Mouse (Mus musculus) limb, embryonic 12.5 days (tissue): ENCODE measurements around the gene Tomm20l. TPM values are rescaled to one million over a fixed set of nuclear protein-coding genes. Genes with fewer than 3 reads are reported as not detected.
A peak's percentile ranks its signal among the peaks of the same experiment; 100 is the strongest.
"Not testable (repeated sequence)": the region's sequence is repeated elsewhere in the genome, so short reads cannot be mapped to it uniquely, and the experiment has no call there.

Experiments
- ATAC-seq: fragments of 200-750 bp; cut with Nextera tagmentation; 2 replicates; pipeline ENCODE4 v1.8.0; 2017; ENCODE audit warnings: low read depth, moderate TSS enrichment; ENCODE audit not compliant: insufficient number of reproducible peaks, insufficient read depth, low FRiP score, low TSS enrichment
- H3K27ac ChIP-seq: fragments of 300-500 bp; sonication (generic); 2 replicates; pipeline ENCODE4 v1.5.1; 2016; ENCODE audit warnings: mild to moderate bottlenecking, moderate library complexity
- H3K27me3 ChIP-seq: fragments of 300-500 bp; sonication (generic); 2 replicates; pipeline ENCODE4 v1.6.1; 2016; ENCODE audit warnings: mild to moderate bottlenecking, moderate library complexity
- H3K36me3 ChIP-seq: fragments of 300-500 bp; sonication (generic); 2 replicates; pipeline ENCODE4 v1.6.1; 2016; ENCODE audit warnings: mild to moderate bottlenecking, moderate library complexity
- H3K4me1 ChIP-seq: fragments of 300-500 bp; sonication (generic); replicated peaks from 2 replicates; pipeline ENCODE4 v1.6.1; 2016
- H3K4me2 ChIP-seq: fragments of 300-500 bp; sonication (generic); 2 replicates; pipeline ENCODE4 v1.6.1; 2016; ENCODE audit warnings: mild to moderate bottlenecking, moderate library complexity
- H3K4me3 ChIP-seq: fragments of 300-500 bp; sonication (generic); replicated peaks from 2 replicates; pipeline ENCODE4 v1.5.1; 2016; ENCODE audit warnings: mild to moderate bottlenecking
- H3K9ac ChIP-seq: fragments of 300-500 bp; sonication (generic); replicated peaks from 2 replicates; pipeline ENCODE4 v1.6.1; 2016; ENCODE audit warnings: mild to moderate bottlenecking, moderate library complexity
- H3K9me3 ChIP-seq: fragments of 300-500 bp; sonication (generic); 2 replicates; pipeline ENCODE4 v1.6.1; 2016; ENCODE audit warnings: mild to moderate bottlenecking, moderate library complexity
- WGBS: fragments of 180-500 bp; shearing (Covaris S2); methylation state at CpG from one replicate; pipeline ENCODE4 v1.1.7; 2016; 5-methylcytosine and 5-hydroxymethylcytosine counted together
- polyA plus RNA-seq: library from polyadenylated mRNA; unstranded; fragments of >200 nt; fragmentation: Nextera tagmentation; extraction: Ambion mirVana; gene quantifications from 2 replicates; pipeline ENCODE4 v1.2.1, GENCODE M21; 2016

Tomm20l gene
- not detected in 2 replicates for polyA plus RNA-seq

DNA sequence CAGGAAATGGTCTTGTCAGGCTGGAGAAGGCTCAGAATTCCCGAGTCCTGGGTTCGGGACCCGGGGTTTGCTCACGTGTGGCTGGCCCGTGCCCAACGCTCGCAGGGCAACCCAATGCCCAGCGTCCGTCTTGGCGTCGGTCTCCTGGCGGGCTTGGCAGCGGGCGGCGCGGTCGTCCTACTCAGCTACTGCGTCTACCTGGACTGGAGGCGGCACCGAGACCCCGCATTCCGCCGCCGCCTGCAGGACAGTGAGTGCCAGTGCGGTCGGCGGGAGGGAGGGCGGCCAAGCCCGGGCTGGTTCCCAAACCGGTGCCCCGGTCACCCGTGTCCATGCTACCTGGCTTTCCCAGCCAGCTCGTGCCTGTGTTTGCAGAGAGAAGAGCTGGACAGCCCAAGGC, at the start of gene Tomm20l:
Tomm20l (plus strand) TSS at position 98 of the 400 bp plus-strand sequence.
- no peak within 1 kb of the TSS for H3K27ac ChIP-seq
- WGBS = 8% methylated on average over 33 of the region's 33 CpGs
- ATAC-seq = no peak
- H3K4me3 ChIP-seq = peak within 1 kb of the TSS; percentile 32
- H3K4me2 ChIP-seq = peak within 1 kb of the TSS; percentile 60
- H3K9me3 ChIP-seq = no peaks in the 10 kb centered on the region
- H3K27me3 ChIP-seq = peaks cover 8% of the 10 kb centered on the region
- peaks cover 11% of the 10 kb centered on the region for H3K4me1 ChIP-seq
- no peaks in the 10 kb centered on the region for H3K36me3 ChIP-seq
- peak within 1 kb of the TSS; percentile 40 for H3K9ac ChIP-seq

DNA sequence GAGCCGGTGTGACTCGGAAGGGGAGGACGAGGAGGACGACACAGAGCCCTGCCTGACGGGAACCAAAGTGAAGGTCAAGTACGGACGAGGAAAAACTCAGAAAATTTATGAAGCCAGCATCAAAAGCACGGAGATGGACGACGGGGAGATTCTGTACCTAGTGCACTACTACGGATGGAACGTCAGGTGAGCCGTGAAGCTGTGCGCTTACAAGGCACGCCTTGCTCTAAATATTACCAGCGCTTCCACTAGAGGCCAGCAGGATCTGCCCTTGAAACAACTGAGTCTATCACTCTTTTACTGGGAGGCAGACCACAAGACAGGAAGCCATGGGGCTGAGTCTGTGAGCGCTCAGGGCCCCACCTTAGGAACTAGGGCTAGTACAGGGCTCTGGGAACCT, 41.4 kb upstream of the Tomm20l start:
- Histone ChIP-seq H3K4me3 (no peak overlapping the region), H3K36me3 (peaks cover 88% of the 10 kb centered on the region), H3K4me2 (no peak overlapping the region), H3K4me1 (no peaks in the 10 kb centered on the region), H3K27ac (no peak overlapping the region), H3K27me3 (no peaks in the 10 kb centered on the region), H3K9me3 (no peaks in the 10 kb centered on the region), H3K9ac (no peak overlapping the region; the same call in 1 of the 2 replicates)
- ATAC-seq = no peak
- WGBS = 91% methylated on average over 17 of the region's 17 CpGs

DNA sequence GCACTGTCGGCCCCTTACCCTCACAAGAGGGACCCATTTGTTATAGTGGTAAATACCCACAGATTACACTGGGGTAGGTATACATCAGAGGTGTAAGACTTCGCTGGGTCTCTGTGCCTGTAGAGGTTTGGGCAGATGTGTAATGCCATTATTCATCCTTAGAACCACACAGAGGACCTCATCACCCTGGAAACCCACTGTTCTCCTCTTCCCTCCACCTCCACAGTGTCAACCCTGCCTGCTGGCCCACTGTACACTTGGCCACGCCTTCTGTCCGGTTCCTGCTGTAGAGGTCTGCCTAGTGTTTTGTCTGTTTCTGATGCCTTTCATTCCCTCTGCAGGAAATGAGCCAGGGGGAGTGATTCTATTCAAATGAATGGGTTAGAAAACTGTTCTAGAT, 39.2 kb upstream of the Tomm20l start:
- Histone ChIP-seq H3K9me3 (no peaks in the 10 kb centered on the region), H3K9ac (no peak overlapping the region), H3K27ac (no peak overlapping the region), H3K27me3 (no peaks in the 10 kb centered on the region), H3K4me3 (no peak overlapping the region), H3K4me1 (no peaks in the 10 kb centered on the region), H3K36me3 (peaks cover 93% of the 10 kb centered on the region), H3K4me2 (no peak overlapping the region)
- no peak for ATAC-seq
- WGBS = 95% methylated on average over 4 of the region's 4 CpGs

DNA sequence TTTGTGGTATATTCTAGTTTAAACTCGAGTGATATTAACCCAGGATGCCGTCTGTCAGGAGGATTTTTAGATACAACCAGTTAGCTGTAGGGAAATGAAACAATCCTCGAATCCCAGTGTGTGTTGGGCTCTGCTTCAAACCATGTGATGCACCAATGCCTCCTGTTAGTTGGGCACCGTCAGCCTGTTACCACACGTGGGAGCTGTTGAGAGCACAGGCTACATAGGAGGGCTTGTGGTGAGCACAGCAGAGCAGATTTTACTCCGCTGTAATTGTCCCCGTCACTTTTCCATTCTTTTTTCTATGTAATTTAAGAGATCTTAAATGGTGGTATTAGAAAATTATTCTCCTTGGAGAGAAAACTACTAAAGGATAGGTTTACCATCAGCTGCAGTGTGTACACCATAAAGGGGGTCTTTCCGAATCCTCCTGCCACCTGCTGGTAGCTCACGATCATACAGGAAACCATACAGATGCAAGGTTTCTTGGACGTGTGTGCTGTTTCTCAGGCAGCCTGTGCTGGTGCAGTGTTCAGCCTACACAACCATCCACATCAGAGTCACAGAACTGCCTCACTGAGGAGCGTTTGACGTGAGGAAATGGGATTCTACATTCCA, 38.0 kb upstream of the Tomm20l start:
- H3K36me3 ChIP-seq = peaks cover 81% of the 10 kb centered on the region
- no peaks in the 10 kb centered on the region for H3K4me1 ChIP-seq
- no peak overlapping the region for H3K27ac ChIP-seq
- no peaks in the 10 kb centered on the region for H3K27me3 ChIP-seq
- H3K4me3 ChIP-seq = no peak overlapping the region
- H3K9me3 ChIP-seq = no peaks in the 10 kb centered on the region
- no peak overlapping the region for H3K9ac ChIP-seq
- ATAC-seq = no peak
- no peak overlapping the region for H3K4me2 ChIP-seq
- WGBS = 63% methylated on average over 12 of the region's 12 CpGs

DNA sequence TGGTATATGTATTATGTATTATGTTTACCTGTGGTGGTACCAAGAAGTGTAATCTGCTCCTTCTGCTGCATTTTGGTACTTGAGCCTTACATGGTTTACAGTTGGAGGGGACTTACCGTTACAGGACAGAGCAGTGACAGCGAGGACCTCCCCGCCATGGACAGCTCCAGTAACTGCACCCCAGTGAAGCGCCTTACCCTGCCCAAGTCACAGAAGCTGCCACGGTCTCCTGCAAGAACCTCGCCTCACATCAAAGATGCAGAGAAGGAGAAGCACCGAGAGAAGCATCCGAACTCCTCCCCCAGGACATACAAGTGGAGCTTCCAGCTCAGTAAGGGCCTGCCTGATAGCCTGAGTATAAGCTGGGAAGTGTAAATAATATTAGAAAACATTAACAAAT, 24.9 kb upstream of the Tomm20l start:
- Histone ChIP-seq H3K27me3 (no peaks in the 10 kb centered on the region), H3K4me2 (no peak overlapping the region), H3K27ac (no peak overlapping the region), H3K9me3 (no peaks in the 10 kb centered on the region), H3K4me3 (no peak overlapping the region), H3K9ac (no peak overlapping the region), H3K4me1 (no peaks in the 10 kb centered on the region), H3K36me3 (peaks cover 28% of the 10 kb centered on the region)
- WGBS = 90% methylated on average over 8 of the region's 8 CpGs
- ATAC-seq = no peak

DNA sequence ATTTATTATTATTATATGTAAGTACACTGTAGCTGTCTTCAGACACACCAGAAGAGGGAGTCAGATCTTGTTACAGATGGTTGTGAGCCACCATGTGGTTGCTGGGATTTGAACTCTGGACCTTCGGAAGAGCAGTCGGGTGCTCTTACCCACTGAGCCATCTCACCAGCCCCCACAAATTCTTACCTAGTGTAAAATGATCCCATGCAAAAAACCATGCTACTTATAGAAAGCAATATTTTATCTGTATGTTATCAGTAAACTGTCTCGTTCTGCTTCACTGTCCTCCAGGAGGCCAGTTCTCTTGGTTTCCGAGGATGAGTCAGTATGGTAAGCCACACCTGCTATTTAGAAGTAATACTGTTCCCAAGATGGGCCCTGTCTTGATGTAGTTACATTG, 7.0 kb upstream of the Tomm20l start:
- not testable (repeated sequence) for H3K36me3 ChIP-seq, H3K27me3 ChIP-seq, H3K4me2 ChIP-seq, ATAC-seq, H3K27ac ChIP-seq, H3K9ac ChIP-seq, H3K9me3 ChIP-seq, H3K4me3 ChIP-seq, H3K4me1 ChIP-seq
- WGBS = 88% methylated on average over 4 of the region's 4 CpGs

DNA sequence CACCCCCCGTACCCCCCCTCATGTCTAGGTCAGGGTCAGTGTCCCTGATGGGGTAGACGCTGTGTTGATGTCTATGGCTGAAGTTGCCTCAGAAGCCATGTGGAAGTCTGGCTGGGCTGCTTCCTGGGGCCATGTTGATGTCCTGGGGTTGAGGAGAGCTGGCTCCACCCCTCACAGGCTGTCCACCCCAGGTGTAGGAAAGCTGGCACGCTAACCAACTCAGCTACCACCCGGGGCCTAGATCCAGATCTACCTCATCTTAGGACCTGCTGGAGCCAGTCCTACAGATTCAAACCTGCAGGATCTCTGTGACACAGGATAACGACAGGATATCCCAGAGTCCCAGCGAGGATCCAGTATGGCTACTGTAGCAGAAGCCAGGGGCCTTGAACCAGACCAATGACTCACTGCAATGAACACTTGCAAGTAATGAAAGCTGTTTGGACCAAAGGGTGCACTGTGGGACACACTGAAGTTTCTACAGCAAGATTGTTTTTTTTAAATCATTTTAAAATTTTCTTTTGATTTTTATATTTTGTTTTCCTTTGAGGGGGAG, 3.9 kb upstream of the Tomm20l start:
- H3K9me3 ChIP-seq = no peaks in the 10 kb centered on the region
- H3K36me3 ChIP-seq = no peaks in the 10 kb centered on the region
- H3K27me3 ChIP-seq = peaks cover 8% of the 10 kb centered on the region
- H3K4me1 ChIP-seq = peaks cover 4% of the 10 kb centered on the region
- H3K9ac ChIP-seq = no peak overlapping the region
- no peak for ATAC-seq
- no peak overlapping the region for H3K4me2 ChIP-seq
- no peak overlapping the region for H3K27ac ChIP-seq
- no peak overlapping the region for H3K4me3 ChIP-seq
- 82% methylated on average over 6 of the region's 6 CpGs for WGBS

DNA sequence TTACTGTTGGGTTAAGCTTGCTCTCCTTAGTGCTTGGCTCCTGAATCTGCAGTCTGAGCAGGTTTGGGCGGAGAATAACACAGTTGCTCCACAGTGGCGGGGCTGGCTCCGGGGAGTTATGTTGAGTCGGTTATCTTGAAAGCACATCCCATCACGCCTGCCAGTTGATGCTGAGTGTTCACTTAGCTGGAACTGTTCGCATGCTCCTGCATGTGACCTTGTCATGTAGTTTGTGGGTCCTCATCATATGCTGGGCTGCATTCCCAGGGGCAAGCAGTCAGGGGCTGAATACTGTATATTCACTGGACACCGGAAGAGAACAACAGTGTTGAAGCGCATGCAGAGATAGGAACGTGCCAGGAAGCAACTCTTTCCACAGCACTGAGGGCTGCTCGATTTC, 1.8 kb downstream of the Tomm20l start:
- no peak for ATAC-seq
- Histone ChIP-seq H3K27me3 (peaks cover 8% of the 10 kb centered on the region), H3K4me3 (no peak overlapping the region), H3K36me3 (no peaks in the 10 kb centered on the region), H3K9me3 (no peaks in the 10 kb centered on the region), H3K27ac (no peak overlapping the region), H3K4me2 (no peak overlapping the region), H3K9ac (no peak overlapping the region), H3K4me1 (peaks cover 11% of the 10 kb centered on the region)
- WGBS = 85% methylated on average over 10 of the region's 10 CpGs

DNA sequence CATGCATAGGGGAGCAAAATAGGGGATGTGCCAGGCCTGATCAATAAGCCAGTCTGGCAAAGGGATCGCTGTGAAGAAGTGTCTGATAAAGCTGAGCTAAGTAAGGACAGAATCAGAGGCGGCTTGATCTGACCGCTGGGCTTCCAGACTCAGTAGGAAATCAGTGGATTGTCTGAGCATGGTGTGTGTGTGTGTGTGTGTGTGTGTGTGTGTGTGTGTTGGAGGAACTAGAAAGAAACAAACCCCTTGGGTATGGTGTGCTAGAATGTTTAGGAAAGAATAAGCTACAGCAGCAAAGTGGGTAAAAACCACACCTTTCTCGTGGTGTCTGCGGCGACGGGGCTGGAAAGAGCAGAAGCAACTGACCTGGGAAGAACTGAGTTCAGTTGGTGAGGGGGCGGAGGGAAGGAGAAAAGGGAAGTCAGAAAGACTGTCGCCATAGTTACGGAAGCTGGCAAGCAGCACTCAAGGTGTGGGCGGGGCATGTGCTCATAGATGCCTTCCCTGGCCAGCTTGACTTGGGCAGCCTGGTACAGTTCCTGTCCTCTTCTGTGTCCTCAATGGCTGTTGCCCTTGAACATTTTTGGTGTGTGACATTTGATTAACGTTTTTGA, 2.6 kb downstream of the Tomm20l start:
- WGBS = 32% methylated on average over 12 of the region's 12 CpGs
- ATAC-seq = no peak
- H3K36me3 ChIP-seq = no peaks in the 10 kb centered on the region
- H3K4me3 ChIP-seq = no peak overlapping the region
- no peak overlapping the region for H3K27ac ChIP-seq
- H3K9ac ChIP-seq = no peak overlapping the region
- H3K4me1 ChIP-seq = peaks cover 11% of the 10 kb centered on the region
- peak overlapping the region; percentile 33 for H3K4me2 ChIP-seq
- H3K9me3 ChIP-seq = no peaks in the 10 kb centered on the region
- H3K27me3 ChIP-seq = peaks cover 8% of the 10 kb centered on the region

DNA sequence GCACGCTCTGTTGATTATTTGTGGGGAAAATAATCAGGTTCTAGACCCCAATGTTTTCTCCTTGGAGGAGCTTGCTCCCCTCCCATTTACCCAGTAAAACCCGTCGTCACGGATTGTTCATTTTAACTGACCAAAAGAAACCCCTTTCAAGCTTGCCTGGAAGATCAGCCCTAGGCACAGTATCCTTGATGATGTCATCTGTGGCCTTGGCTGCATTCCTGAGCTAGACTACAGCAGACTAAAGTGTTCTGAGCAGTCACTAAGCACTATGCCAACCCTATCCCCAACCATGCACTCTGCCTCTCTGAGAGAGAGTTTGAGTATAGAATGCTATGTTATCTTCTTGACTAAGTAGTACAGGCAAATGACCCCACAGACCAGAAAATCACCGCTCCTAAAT, 5.2 kb downstream of the Tomm20l start:
- WGBS = 80% methylated on average over 5 of the region's 5 CpGs
- Histone ChIP-seq H3K9me3 (no peaks in the 10 kb centered on the region), H3K4me1 (peaks cover 8% of the 10 kb centered on the region), H3K27me3 (peaks cover 4% of the 10 kb centered on the region), H3K36me3 (peaks cover 1% of the 10 kb centered on the region; the same call in 1 of the 2 replicates), H3K4me3 (no peak overlapping the region), H3K4me2 (no peak overlapping the region), H3K9ac (no peak overlapping the region), H3K27ac (no peak overlapping the region)
- no peak for ATAC-seq

DNA sequence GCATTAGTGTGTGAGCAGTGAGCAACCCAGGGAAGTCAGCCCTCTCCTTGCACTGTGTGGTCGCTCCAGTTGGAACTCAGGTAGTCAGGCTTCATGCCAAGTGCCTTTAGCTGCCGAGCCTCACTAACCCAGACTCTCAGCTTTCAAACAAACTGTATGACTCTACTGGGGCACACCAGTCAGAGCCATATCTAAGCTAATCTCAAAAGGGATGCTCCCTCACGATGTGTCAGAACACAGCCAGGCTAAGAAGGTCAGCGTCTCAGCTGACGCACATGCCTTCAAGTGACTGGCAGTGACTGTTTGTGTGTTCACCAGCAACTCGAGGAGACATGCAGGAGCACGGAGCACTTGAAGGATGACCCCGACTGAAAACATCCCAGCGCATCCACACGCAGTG, 11.5 kb downstream of the Tomm20l start:
- H3K4me2 ChIP-seq = no peak overlapping the region
- H3K9ac ChIP-seq = no peak overlapping the region
- no peak overlapping the region for H3K27ac ChIP-seq
- no peak overlapping the region for H3K4me3 ChIP-seq
- H3K9me3 ChIP-seq = no peaks in the 10 kb centered on the region
- ATAC-seq = no peak
- H3K27me3 ChIP-seq = no peaks in the 10 kb centered on the region
- no peaks in the 10 kb centered on the region for H3K4me1 ChIP-seq
- H3K36me3 ChIP-seq = peaks cover 45% of the 10 kb centered on the region
- WGBS = 92% methylated on average over 10 of the region's 10 CpGs

DNA sequence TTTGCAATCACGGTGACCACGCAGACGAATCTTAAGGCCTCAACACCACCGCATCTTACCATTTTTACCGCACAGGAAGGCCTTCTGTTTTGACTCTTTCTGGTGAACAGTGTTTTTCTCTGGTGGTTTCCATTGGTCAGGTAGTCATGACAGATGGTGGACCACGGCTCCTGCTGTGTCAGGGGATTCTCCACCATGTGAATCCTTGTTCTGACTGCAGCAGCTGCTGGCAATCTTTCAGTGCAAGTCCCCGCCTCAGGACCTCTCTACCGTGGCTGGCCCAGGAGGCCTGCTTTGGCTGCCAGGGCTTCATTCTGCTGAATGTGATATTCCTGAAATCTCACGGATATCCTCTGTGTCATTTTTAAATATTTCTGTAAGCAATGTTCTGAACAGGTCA, 12.1 kb downstream of the Tomm20l start:
- WGBS = 89% methylated on average over 9 of the region's 9 CpGs
- peaks cover 46% of the 10 kb centered on the region for H3K36me3 ChIP-seq
- ATAC-seq = no peak

More for the DNA sequence above, 12.1 kb downstream of the Tomm20l start:
- no peak overlapping the region for H3K27ac ChIP-seq
- H3K9ac ChIP-seq = no peak overlapping the region
- no peaks in the 10 kb centered on the region for H3K4me1 ChIP-seq
- no peak overlapping the region for H3K4me3 ChIP-seq
- H3K9me3 ChIP-seq = no peaks in the 10 kb centered on the region
- H3K4me2 ChIP-seq = no peak overlapping the region
- H3K27me3 ChIP-seq = no peaks in the 10 kb centered on the region
